Mouse (Mus musculus): Measurements from ENCODE around the gene Tgm6. TPM values are rescaled to one million over a fixed set of nuclear protein-coding genes. Genes with fewer than 3 reads are reported as not detected.
A peak's percentile ranks its signal among the peaks of the same experiment; 100 is the strongest.

The Tgm6 gene
- polyA plus RNA-seq, 1 experiment = not detected

GRCm38 (mm10) chr2:130158088-130158437, 45.8 kb downstream of the Tgm6 start:
- Histone ChIP-seq H3K27ac (replicated peaks; ENCODE audit: low read depth, low read length) (no peak overlapping the region), H3K4me1 (ENCODE audit: control insufficient read depth, insufficient read depth, insufficient read length, low read length) (peaks cover 5% of the 10 kb centered on the region), H3K4me3 (ENCODE audit: insufficient read depth, low read depth, low read length) (no peak overlapping the region)

GRCm38 (mm10) chr2:130162701-130163100, 50.5 kb downstream of the Tgm6 start:
- Histone ChIP-seq H3K4me3 (ENCODE audit: insufficient read depth, low read depth, low read length) (no peak overlapping the region), H3K27ac (replicated peaks; ENCODE audit: low read depth, low read length) (no peak overlapping the region), H3K4me1 (ENCODE audit: control insufficient read depth, insufficient read depth, insufficient read length, low read length) (peaks cover 5% of the 10 kb centered on the region; the same call in 1 of the 2 replicates)

GRCm38 (mm10) chr2:130166311-130167214, 54.3 kb downstream of the Tgm6 start:
- H3K4me3 ChIP-seq (ENCODE audit: insufficient read depth, low read depth, low read length) = no peak overlapping the region

GRCm38 (mm10) chr2:130167861-130168260, 55.6 kb downstream of the Tgm6 start:
- Histone ChIP-seq H3K27ac (replicated peaks; ENCODE audit: low read depth, low read length) (no peak overlapping the region), H3K4me3 (ENCODE audit: insufficient read depth, low read depth, low read length) (no peak overlapping the region), H3K4me1 (ENCODE audit: control insufficient read depth, insufficient read depth, insufficient read length, low read length) (no peaks in the 10 kb centered on the region)

More at GRCm38 (mm10) chr2:130166311-130167214, 54.3 kb downstream of the Tgm6 start:
- H3K27ac ChIP-seq (replicated peaks; ENCODE audit: low read depth, low read length) = no peak overlapping the region
- H3K4me1 ChIP-seq (ENCODE audit: control insufficient read depth, insufficient read depth, insufficient read length, low read length) = no peaks in the 10 kb centered on the region

- Histone ChIP-seq H3K27ac (replicated peaks; ENCODE audit: low read depth, low read length) (no peak overlapping the region), H3K4me3 (ENCODE audit: insufficient read depth, low read depth, low read length) (no peak overlapping the region), H3K4me1 (ENCODE audit: control insufficient read depth, insufficient read depth, insufficient read length, low read length) (no peaks in the 10 kb centered on the region)
Measured at GRCm38 (mm10) chr2:130171674-130172073, 59.5 kb downstream of the Tgm6 start.

GRCm38 (mm10) chr2:130176820-130177219, 64.6 kb downstream of the Tgm6 start:
- H3K4me1 ChIP-seq (ENCODE audit: control insufficient read depth, insufficient read depth, insufficient read length, low read length) = peaks cover 4% of the 10 kb centered on the region; the same call in 1 of the 2 replicates
- no peak overlapping the region for H3K4me3 ChIP-seq (ENCODE audit: insufficient read depth, low read depth, low read length)
- H3K27ac ChIP-seq (replicated peaks; ENCODE audit: low read depth, low read length) = no peak overlapping the region

GRCm38 (mm10) chr2:130178381-130178705, 66.1 kb downstream of the Tgm6 start:
- peak overlapping the region; percentile 85 for H3K27ac ChIP-seq (replicated peaks; ENCODE audit: low read depth, low read length)
- H3K4me1 ChIP-seq (ENCODE audit: control insufficient read depth, insufficient read depth, insufficient read length, low read length) = peaks cover 4% of the 10 kb centered on the region; the same call in 1 of the 2 replicates
- H3K4me3 ChIP-seq (ENCODE audit: insufficient read depth, low read depth, low read length) = peak overlapping the region; percentile 95

GRCm38 (mm10) chr2:130178706-130179506, 66.7 kb downstream of the Tgm6 start, which contains the start of gene Snrpb:
Gene Snrpb (minus strand): TSS chr2:130179403.
- H3K4me3 ChIP-seq (ENCODE audit: insufficient read depth, low read depth, low read length) = peak within 1 kb of the TSS; percentile 95
- peaks cover 4% of the 10 kb centered on the region; the same call in 1 of the 2 replicates for H3K4me1 ChIP-seq (ENCODE audit: control insufficient read depth, insufficient read depth, insufficient read length, low read length)
- peak within 1 kb of the TSS; percentile 85 for H3K27ac ChIP-seq (replicated peaks; ENCODE audit: low read depth, low read length)

GRCm38 (mm10) chr2:130179507-130180019, 67.3 kb downstream of the Tgm6 start:
- peaks cover 4% of the 10 kb centered on the region; the same call in 1 of the 2 replicates for H3K4me1 ChIP-seq (ENCODE audit: control insufficient read depth, insufficient read depth, insufficient read length, low read length)
- peak overlapping the region; percentile 21; the same call in 1 of the 2 replicates for H3K27ac ChIP-seq (replicated peaks; ENCODE audit: low read depth, low read length)
- peak overlapping the region; percentile 95 for H3K4me3 ChIP-seq (ENCODE audit: insufficient read depth, low read depth, low read length)

GRCm38 (mm10) chr2:130188391-130188790, 76.2 kb downstream of the Tgm6 start:
- no peaks in the 10 kb centered on the region for H3K4me1 ChIP-seq (ENCODE audit: control insufficient read depth, insufficient read depth, insufficient read length, low read length)

GRCm38 (mm10) chr2:130194894-130195293, 82.7 kb downstream of the Tgm6 start, which contains the start of gene Tmc2:
Gene Tmc2 (plus strand): TSS chr2:130195194.
- Histone ChIP-seq H3K4me3 (ENCODE audit: insufficient read depth, low read depth, low read length) (no peak within 1 kb of the TSS), H3K4me1 (ENCODE audit: control insufficient read depth, insufficient read depth, insufficient read length, low read length) (no peaks in the 10 kb centered on the region), H3K27ac (replicated peaks; ENCODE audit: low read depth, low read length) (no peak within 1 kb of the TSS)

More at GRCm38 (mm10) chr2:130188391-130188790, 76.2 kb downstream of the Tgm6 start:
- H3K4me3 ChIP-seq (ENCODE audit: insufficient read depth, low read depth, low read length) = no peak overlapping the region
- H3K27ac ChIP-seq (replicated peaks; ENCODE audit: low read depth, low read length) = no peak overlapping the region

- no peaks in the 10 kb centered on the region for H3K4me1 ChIP-seq (ENCODE audit: control insufficient read depth, insufficient read depth, insufficient read length, low read length)
- H3K4me3 ChIP-seq (ENCODE audit: insufficient read depth, low read depth, low read length) = no peak overlapping the region
- H3K27ac ChIP-seq (replicated peaks; ENCODE audit: low read depth, low read length) = no peak overlapping the region
Measured at GRCm38 (mm10) chr2:130200961-130201360, 88.7 kb downstream of the Tgm6 start.
